Mouse (Mus musculus): ENCODE data around the gene Terf2.

The Terf2 gene

GRCm38 (mm10) chr8:107096366-107097036 lies at the start of gene Terf2:
TSS of gene Terf2 (minus strand) at chr8:107096547.
- peak; percentile 95 to 98 for DNase-seq

GRCm38 (mm10) chr8:107143501-107143900 lies 47.2 kb upstream of the Terf2 start:
- peak; percentile 63 to 73 for DNase-seq

GRCm38 (mm10) chr8:107142539-107142938 lies 46.2 kb upstream of the Terf2 start:
- DNase-seq, result peak in 1 of 2 experiments; percentile 46

DNA sequence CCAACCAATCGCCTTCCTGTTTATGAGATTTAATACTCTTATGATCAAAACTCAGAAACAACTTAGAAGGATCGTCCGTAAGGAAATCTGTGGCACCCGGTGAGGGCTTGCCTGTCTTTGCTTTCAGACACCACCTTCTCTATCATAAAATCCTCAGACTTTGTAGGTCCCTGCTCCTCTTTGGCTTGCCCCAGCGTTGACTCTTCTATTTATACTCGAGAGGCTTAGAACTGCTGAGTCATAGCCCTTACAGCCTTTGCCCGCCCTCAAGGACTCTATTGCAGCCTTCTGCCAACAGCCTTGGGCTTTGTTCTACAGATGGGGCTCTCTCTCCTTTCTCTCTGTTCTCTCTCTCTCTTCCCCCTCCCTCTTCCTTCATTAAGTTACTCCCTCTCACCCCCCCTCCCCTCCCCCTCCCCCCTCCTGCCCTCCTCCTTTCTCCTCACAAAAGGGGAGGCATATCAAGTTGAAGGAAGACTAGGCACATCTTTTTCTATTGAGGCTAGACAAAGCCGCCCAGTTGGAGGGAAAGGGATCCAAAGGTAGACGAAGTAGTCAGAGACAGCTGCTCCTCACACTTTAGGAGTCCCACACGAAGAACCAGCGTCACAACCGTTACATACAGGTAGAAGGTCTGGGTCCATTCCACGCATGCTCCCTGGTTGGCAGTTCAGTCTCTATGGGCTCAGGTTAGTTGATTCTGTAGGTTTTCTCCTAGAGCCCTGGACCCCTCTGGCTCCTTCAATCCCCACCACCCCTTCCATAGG lies 43.5 kb upstream of the Terf2 start:
- peak; percentile 70 to 86 for DNase-seq

DNA sequence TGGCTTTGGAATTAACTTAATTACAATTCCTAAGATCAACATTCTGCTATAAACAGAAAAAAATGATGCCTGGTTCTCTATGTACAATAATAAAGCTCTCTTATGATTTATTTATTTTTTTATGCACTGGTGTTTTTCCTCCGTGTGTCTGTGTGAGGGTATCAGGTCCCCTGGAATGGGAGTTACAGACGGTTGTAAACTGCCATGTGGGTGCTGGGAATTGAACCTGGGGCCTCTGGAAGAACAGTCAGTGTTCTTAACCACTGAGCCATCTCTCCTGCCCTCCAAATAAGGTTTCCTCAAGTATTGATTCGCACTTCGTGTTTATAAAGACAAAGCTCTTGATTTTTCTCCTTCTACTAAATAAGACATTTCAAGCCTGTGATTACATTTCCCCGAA lies 42.0 kb upstream of the Terf2 start:
- no peak for DNase-seq

DNA sequence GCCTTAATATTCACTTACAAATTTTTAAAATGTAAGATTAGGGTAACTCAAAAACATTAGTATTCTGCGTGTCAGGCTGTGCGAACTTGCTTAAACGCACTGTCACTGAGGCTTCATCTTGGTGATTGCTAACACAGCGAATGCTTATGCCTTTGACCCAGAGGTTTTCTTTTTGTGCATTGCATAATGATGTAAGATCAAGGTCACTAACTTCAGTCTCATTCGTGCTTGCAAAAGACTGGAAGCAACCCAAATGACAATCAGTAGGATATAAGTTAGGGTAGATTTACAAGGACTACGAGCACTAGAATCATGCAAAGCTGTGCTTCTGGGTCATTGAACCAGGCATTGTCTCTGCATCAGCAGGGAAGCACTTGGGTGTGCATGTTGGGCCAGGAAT lies 41.2 kb upstream of the Terf2 start:
- peak in 1 of 2 experiments; percentile 10 for DNase-seq

DNA sequence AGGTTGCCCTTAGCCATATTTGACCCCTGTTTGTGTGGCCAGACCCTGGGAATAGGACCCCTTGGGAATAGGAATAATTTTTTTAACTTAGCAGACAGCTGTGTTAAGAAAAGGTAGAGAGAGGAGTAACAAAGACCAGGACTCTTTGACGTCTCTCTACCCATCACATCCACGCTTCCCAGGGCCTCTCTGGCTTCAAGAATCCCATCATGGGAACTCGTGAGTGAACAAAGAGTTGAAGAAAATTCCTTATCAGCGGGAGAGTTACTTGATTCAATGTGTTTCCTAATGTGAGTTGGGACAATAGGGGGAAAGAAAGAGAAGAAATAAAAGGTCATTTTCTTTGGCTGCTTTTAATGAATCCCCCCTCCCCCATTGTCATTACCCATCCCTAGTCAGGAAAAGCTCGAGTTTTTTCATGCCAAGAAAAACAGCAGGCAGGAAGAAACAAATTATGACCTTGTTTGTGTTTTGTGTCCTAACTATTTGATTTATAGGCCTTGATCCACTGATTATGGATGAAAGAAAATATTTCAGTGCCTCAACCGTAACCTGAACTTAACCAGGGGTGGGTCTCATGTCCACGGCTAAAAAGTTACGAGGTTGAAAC lies 39.8 kb upstream of the Terf2 start:
- DNase-seq, result peak in 1 of 2 experiments; percentile 34

GRCm38 (mm10) chr8:107133881-107134280 lies 37.5 kb upstream of the Terf2 start:
- peak; percentile 68 to 72 for DNase-seq

DNA sequence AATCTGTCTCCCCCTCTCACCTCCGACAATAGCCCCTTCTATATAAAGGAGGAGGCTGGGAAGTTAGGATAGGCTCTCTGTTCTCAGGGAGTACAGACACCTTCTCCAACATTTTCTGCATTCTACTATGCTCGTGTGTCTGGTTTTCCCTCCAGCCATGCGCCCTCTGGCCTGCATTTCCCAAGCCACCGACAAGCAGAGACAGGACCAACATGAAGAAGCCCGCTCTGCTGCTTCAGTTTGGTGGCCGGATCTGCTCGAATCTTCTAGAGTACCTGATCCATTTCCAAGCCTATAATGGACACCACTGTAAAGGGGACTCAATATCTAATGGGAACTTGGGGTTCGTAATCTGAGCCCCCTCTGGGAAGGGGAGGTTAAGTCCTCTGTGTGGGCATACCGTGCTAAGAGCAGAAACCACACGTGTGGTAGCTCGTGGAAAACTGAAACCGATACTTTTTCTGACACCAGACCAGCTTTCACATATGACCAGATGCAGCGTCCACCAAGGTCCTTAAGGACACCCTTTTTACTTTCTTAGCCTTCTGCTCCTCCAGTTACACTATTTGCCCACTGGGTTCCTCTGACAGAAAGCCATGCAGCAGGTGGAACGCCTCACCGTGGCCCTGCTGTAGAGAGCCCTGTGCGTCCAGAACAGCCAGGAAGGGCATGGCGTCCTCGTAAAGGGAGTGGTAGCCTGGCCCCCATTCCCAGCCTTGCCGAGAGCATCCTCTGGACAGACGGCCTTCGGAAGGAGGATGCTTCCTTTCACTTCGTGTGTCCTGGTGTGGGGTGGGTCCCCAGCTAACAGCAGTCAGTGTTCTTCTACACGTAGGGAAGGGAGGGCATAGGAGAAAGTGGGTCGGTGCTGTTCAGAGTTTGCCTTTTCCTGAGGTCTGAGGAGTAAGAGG lies 36.5 kb upstream of the Terf2 start:
- DNase-seq, result peak; percentile 42 to 66

DNA sequence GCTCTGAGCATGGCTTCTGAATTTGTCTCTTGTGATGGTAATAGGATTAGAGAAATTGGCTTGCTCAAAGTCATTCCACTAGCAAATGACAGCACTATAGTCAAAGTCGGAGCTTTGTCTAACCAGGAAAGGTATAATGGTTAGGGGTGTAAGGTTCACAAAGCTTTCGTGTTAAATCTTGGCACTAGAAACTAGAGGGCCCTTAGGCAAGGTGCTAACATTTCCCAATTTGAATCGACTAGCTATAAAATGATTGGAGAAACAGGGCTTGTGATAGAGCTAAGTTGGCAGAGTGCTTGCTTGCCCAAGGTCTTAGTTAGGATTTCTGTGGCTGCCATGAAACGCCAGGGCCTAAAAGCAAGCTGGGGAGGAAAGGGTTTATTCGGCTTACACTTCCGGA lies 33.7 kb upstream of the Terf2 start:
- no peak for DNase-seq

- DNase-seq, result peak; percentile 84 to 88
Observed at GRCm38 (mm10) chr8:107129171-107130025, 33.1 kb upstream of the Terf2 start.

DNA sequence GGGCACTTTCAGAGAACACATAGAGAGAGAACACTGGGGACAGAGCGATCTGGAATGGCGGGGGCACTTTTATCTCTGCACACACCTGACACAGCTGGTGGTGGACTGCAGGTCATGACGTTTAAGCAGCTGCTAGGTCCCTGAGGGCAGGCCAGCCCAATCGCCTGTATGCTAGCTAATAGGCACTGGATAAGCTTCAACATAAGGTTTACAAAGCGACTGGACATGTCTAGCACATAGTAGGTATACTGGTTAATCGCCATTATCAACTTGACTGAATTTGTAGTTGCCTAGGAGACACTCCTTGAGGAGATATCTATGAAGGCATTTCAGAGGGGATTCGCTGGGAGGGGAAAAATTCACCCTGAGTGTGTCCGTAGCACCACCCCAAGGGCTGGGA lies 28.0 kb upstream of the Terf2 start:
- no peak for DNase-seq

GRCm38 (mm10) chr8:107123063-107123614 lies 26.8 kb upstream of the Terf2 start:
- DNase-seq, result peak; percentile 38 to 41

GRCm38 (mm10) chr8:107121681-107122291 lies 25.4 kb upstream of the Terf2 start:
- DNase-seq, result peak; percentile 79 to 81

- DNase-seq, result peak in 1 of 2 experiments; percentile 35
Observed at GRCm38 (mm10) chr8:107120806-107121205, 24.5 kb upstream of the Terf2 start.

DNA sequence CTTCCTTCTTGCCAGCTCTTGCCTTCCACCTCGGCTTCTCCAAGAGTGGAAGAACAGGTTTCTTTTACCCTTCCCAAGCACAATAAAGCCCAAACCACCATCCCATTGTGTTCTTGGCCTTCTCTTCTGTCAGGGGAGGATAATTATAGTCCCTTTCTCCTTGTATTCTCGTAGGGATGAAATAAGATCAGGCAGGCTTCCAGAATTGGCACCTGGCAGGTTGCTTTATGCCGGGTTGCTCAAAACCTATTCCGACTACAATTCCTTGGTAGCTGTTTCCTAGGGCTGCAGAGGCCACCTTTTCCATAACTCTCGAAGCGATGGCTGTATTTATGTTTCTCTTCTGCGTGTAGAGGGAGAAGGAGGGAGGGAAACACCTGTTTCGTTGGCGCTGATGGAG lies 23.1 kb upstream of the Terf2 start:
- peak in 1 of 2 experiments; percentile 21 for DNase-seq

DNA sequence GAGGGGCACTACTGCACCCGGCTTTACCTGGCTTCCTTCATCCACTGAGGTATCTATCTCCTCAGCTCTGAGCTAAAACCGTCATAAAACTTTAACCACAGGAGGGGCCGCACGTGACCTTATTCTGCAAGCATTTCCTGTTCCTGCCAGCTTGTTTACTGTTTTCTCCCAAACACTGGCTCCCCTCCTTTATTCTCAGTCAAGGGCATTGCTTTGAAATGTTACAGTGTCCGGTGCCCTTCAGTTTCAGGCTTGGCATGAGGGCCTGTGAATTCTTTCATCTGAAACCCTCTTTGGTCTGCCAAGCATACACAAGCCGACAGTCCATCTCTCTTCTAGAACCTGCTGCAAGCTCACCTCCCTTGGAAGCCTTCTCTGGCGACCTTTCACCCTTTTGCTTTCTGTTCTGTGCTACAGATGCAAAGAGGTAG lies 22.5 kb upstream of the Terf2 start:
- peak; percentile 89 for DNase-seq

DNA sequence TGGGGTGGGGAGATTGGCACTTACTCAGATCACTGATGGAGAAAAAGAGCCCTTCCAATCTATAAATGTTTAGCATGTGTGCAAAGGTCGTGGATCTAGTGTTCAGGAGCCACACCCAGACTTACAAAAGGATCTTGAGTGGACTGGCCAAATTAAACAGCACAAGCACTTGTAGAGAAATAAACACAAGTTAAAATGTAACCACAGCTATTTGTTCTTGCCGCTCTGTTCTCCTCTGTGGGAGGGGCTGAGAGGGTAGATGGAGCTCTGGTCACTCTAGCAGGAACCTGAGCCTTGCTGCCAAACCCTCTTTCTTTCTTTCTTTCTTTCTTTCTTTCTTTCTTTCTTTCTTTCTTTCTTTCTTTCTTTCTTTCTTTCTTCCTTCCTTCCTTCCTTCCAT lies 20.7 kb upstream of the Terf2 start:
- DNase-seq, result peak; percentile 65 to 82

GRCm38 (mm10) chr8:107116023-107116422 lies 19.7 kb upstream of the Terf2 start:
- DNase-seq, result peak; percentile 88 to 94

DNA sequence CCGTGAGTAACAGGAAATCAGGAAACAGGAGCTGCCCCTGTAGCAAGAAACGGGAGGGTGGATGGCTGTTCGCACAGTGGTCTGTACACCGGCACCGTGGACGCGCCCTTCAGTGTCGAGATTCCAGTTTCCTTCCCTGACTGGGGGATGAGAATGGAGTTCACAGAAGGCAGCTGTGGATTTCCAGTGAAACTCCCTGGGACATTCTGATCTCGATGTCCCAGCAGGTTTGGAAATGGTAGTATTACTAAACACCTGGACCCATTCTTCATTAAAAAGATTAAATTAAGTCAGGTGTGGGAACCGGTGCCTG lies 18.6 kb upstream of the Terf2 start:
- DNase-seq, result peak in 1 of 2 experiments; percentile 51

All from kidney, postnatal 25 days (tissue).